ENCODE assay signal across 8 mouse cellular contexts in the genomic region with DNA sequence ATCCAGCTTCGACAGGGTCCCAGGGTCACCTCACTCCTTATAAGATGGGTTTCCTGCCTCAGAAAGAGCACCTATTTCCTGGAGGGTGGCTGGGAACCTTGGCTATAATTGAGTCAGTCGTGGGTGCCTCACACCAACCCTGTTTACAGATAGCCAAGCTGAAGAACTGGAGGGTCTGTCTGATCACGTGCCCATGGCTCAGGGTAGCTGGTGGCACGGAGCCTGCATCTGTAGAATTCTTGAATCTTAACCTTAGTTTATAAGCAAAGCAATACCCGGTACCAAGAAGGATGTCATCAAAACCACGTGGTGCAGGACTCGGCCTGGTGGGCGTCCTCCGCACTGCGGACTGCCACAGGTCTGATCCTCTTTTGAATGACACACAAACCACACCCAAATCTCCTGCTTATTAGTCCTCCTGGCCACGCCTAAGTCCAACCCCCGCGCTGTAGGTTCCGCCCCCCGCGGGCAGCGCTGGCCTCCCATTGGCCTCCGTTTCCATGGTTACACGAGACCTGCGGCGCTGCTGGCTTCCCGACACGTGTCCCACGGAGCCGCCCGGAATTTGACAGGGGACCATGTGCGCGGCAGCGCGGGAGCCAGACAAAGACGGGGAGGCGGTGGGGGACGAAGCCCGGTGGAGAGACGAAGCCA. TPM values are rescaled to one million over a fixed set of nuclear protein-coding genes. Genes with fewer than 3 reads are reported as not detected.
A peak's percentile ranks its signal among the peaks of the same experiment; 100 is the strongest.
DNase-seq lines count a peak whose midpoint lies in the region; ATAC-seq and TF ChIP-seq lines count a peak whose summit lies in the region.

No protein-coding gene starts in this region.

- WGBS in hindbrain, postnatal 0 days: 3% methylated on average over 35 of the region's 35 CpGs

- H3K27ac ChIP-seq in cortical plate, adult 2 months (ENCODE audit: insufficient read depth, low read length): no peak overlapping the region
- peak overlapping the region; percentile 73 for H3K27ac ChIP-seq in hindbrain, postnatal 0 days

- H3K9ac ChIP-seq in hindbrain, postnatal 0 days (replicated peaks; ENCODE audit: low read length): 0 out of 2 replicates have a peak overlapping the region, but pooled peaks have one; percentile 10

- H3K4me2 ChIP-seq in hindbrain, postnatal 0 days (ENCODE audit: low read depth, low read length): peak overlapping the region; percentile 50

- no peak for TF ChIP-seq CTCF in cortical plate, adult 2 months (IDR thresholded peaks at IDR 0.05; ENCODE audit: extremely low read depth, insufficient read depth, low read length)
- TF ChIP-seq CTCF in hindbrain, postnatal 0 days (IDR thresholded peaks at IDR 0.05; ENCODE audit: low read depth): no peak; the same call in 1 of the 2 replicates

- ATAC-seq in hindbrain, postnatal 0 days: peak; percentile 94

- no peak overlapping the region for H3K4me3 ChIP-seq in cortical plate, adult 2 months (ENCODE audit: insufficient read depth, low read length)
- H3K4me3 ChIP-seq in hindbrain, postnatal 0 days (ENCODE audit: low read length): peak overlapping the region; percentile 18; the same call in 1 of the 2 replicates

- peak; percentile 96 to 97 for DNase-seq in adrenal gland, adult (ENCODE audit: inconsistent age in 2 of 2, low spot score in 1 of 2)
- peak; percentile 74 to 84 for DNase-seq in gastrocnemius, adult 8-10 months (ENCODE audit: low spot score in 2 of 2)
- DNase-seq in hindbrain, postnatal 0 days (ENCODE audit: low spot score): peak; percentile 96
- DNase-seq in left cerebral cortex, adult 18-20 months (ENCODE audit: low spot score in 2 of 2): peak; percentile 85 to 93
- peak; percentile 94 for DNase-seq in lung, postnatal 36 days
- peak; percentile 97 for DNase-seq in retina, embryonic 14.5 days (ENCODE audit: low spot score)
- peak; percentile 59 for DNase-seq in thymus, postnatal 25 days

- H3K9me3 ChIP-seq in hindbrain, postnatal 0 days (ENCODE audit: low read length): no peaks in the 10 kb centered on the region

- peaks cover 5% of the 10 kb centered on the region for H3K4me1 ChIP-seq in cortical plate, adult 2 months (ENCODE audit: control insufficient read depth, insufficient read depth, low read length)
- peaks cover 12% of the 10 kb centered on the region for H3K4me1 ChIP-seq in hindbrain, postnatal 0 days (ENCODE audit: insufficient read depth, low read length)

- H3K27me3 ChIP-seq in hindbrain, postnatal 0 days (ENCODE audit: insufficient read depth, low read length): no peaks in the 10 kb centered on the region

- no peaks in the 10 kb centered on the region for H3K36me3 ChIP-seq in hindbrain, postnatal 0 days (ENCODE audit: insufficient read depth, low read length)

- TF ChIP-seq POLR2A in cortical plate, adult 2 months (IDR thresholded peaks at IDR 0.05; ENCODE audit: extremely low read depth, insufficient read depth, low read length): peak; percentile 23; the same call in 1 of the 2 replicates

RNA-seq across cellular contexts. Expression of gene Cstad, which starts 49.9 kb away (rescaled TPM):
- 5.3 and 6.4 TPM in 2 replicates for polyA plus RNA-seq in cortical plate, adult 2 months (2012; rRNA removed)
- total RNA-seq in gastrocnemius, adult 8-10 months (2022): 1 to 10 TPM in 2 of 4 experiments, under 1 TPM in 2; 0.41 to 1.7 (median 0.77) TPM
- total RNA-seq in hindbrain, postnatal 0 days (2014; rRNA removed): 1.3 and 4.6 TPM in 2 replicates
- polyA plus RNA-seq in hindbrain, postnatal 0 days (2015; fragmentation: Nextera tagmentation; extraction: Ambion mirVana): 0.54 TPM in 1 of 2 replicates, not detected in the other
- total RNA-seq in left cerebral cortex, adult 18-20 months (2021): 1 to 10 TPM; 3.1 to 4.0 TPM
